Mouse (Mus musculus) CD4-positive naive resting alpha-beta T cell, adult 57 days (primary cell): ENCODE data around the gene Zfp617. TPM values are rescaled to one million over a fixed set of nuclear protein-coding genes. Genes with fewer than 3 reads are reported as not detected.

Source experiments
- total RNA-seq: library from RNA; stranded (reverse); gene quantifications from one replicate; pipeline ENCODE4 v1.2.4, GENCODE M21; 2023

The Zfp617 gene
- 7.9 TPM for total RNA-seq

GRCm38 (mm10) chr8:71908309-71909261, at the start of gene Zfp617, which contains the start of gene Zfp882:
TSS of gene Zfp617 (plus strand) at chr8:71908635.
TSS of gene Zfp882 (plus strand) at chr8:71908608.

GRCm38 (mm10) chr8:71881618-71882274, 26.7 kb upstream of the Zfp617 start, which contains the start of gene Zfp709:
TSS of gene Zfp709 (plus strand) at chr8:71882019.

GRCm38 (mm10) chr8:71950482-71951221, 42.2 kb downstream of the Zfp617 start, which contains the start of gene Zfp961:
TSS of gene Zfp961 (plus strand) at chr8:71951038.

Other genes starting within 250 kb of the Zfp617 start
- gene Unc13a, start 236.9 kb upstream of the Zfp617 start, total RNA-seq, result 1.7 TPM
- 94.0 TPM for gene Jak3, start 232.3 kb upstream of the Zfp617 start, total RNA-seq
- gene Insl3, start 219.4 kb upstream of the Zfp617 start, total RNA-seq, result 52.6 TPM
- 0.30 TPM for gene B3gnt3, start 206.8 kb upstream of the Zfp617 start, total RNA-seq
- gene Fcho1, start 182.9 kb upstream of the Zfp617 start, total RNA-seq, result 112 TPM
- 10.3 TPM for gene Zfp709, start 26.6 kb upstream of the Zfp617 start, total RNA-seq
- gene Zfp882, start within 50 bp of the Zfp617 start, total RNA-seq, result 8.1 TPM
- gene Zfp961, start 42.4 kb downstream of the Zfp617 start, total RNA-seq, result 11.2 TPM
- gene Cyp4f18, start 101.0 kb downstream of the Zfp617 start, total RNA-seq, result 7.0 TPM
- not detected for gene Olfr372, start 132.6 kb downstream of the Zfp617 start, total RNA-seq
- gene Olfr373, start 174.5 kb downstream of the Zfp617 start, total RNA-seq, result 0.21 TPM
- gene Olfr374, start 198.4 kb downstream of the Zfp617 start, total RNA-seq, result 0.15 TPM
- gene Tpm4, start 226.3 kb downstream of the Zfp617 start, total RNA-seq, result 154 TPM